Mouse (Mus musculus) midbrain, embryonic 15.5 days (tissue): ENCODE measurements around the gene Pla2g12a. TPM values are rescaled to one million over a fixed set of nuclear protein-coding genes. Genes with fewer than 3 reads are reported as not detected.

Source experiments
- ATAC-seq: fragments of 200-750 bp; cut with Nextera tagmentation; replicated peaks from 2 replicates; pipeline ENCODE4 v1.8.0; 2017; ENCODE audit warnings: moderate TSS enrichment
- H3K27ac ChIP-seq: fragments of 300-500 bp; sonication (generic); 2 replicates; pipeline ENCODE4 v1.5.1; 2015; ENCODE audit warnings: mild to moderate bottlenecking, inconsistent platforms
- H3K27me3 ChIP-seq: fragments of 300-500 bp; sonication (generic); replicated peaks from 2 replicates; pipeline ENCODE4 v1.6.1; 2015; ENCODE audit warnings: inconsistent platforms
- H3K36me3 ChIP-seq: fragments of 300-500 bp; sonication (generic); replicated peaks from 2 replicates; pipeline ENCODE4 v1.6.1; 2015; ENCODE audit warnings: inconsistent platforms
- H3K4me1 ChIP-seq: fragments of 300-500 bp; sonication (generic); 2 replicates; pipeline ENCODE4 v1.6.1; 2015; ENCODE audit warnings: inconsistent platforms
- H3K4me2 ChIP-seq: fragments of 300-500 bp; sonication (generic); 2 replicates; pipeline ENCODE4 v1.6.1; 2015; ENCODE audit warnings: inconsistent platforms, mild to moderate bottlenecking, moderate library complexity
- H3K4me3 ChIP-seq: fragments of 300-500 bp; sonication (generic); 2 replicates; pipeline ENCODE4 v1.5.1; 2015; ENCODE audit warnings: mild to moderate bottlenecking, inconsistent platforms
- H3K9ac ChIP-seq: fragments of 300-500 bp; sonication (generic); 2 replicates; pipeline ENCODE4 v1.6.1; 2015; ENCODE audit warnings: mild to moderate bottlenecking, inconsistent platforms
- H3K9me3 ChIP-seq: fragments of 300-500 bp; sonication (generic); 2 replicates; pipeline ENCODE4 v1.6.1; 2016; ENCODE audit warnings: inconsistent platforms
- WGBS: fragments of 180-500 bp; shearing (Covaris S2); methylation state at CpG from one replicate; pipeline ENCODE4 v1.1.7; 2015; ENCODE audit warnings: mixed read lengths; 5-methylcytosine and 5-hydroxymethylcytosine counted together
- polyA plus RNA-seq: library from polyadenylated mRNA; unstranded; fragments of >200 nt; fragmentation: Nextera tagmentation; extraction: Ambion mirVana; gene quantifications from 2 replicates; pipeline ENCODE4 v1.2.1, GENCODE M21; 2015

Pla2g12a gene
- polyA plus RNA-seq, 1 experiment from 2014 or later: 37.4 TPM

DNA sequence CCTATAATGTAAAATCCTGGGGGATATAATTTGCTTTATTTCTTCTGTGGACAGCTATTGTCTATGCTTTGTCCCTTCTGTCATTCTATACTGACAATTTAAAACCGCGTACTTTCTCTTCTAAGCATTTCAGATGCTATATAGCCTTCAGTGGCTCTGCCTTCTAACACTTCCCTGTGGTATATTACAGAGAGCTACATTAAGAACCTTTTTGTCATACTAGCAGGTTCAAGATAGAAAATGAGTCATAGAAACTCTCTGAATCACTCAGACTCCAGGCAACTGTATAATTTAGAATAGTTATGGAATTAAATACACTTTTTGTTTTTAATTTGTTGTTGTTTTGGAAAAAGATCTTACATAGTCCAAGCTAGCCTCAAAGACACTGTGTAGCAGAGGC is 62.4 kb downstream of the Pla2g12a start:
- no peaks in the 10 kb centered on the region for H3K27me3 ChIP-seq
- no peak overlapping the region for H3K4me3 ChIP-seq
- H3K9ac ChIP-seq: no peak overlapping the region
- ATAC-seq: no peak
- no peaks in the 10 kb centered on the region for H3K36me3 ChIP-seq
- no peaks in the 10 kb centered on the region for H3K9me3 ChIP-seq
- 86% methylated on average over 2 of the region's 2 CpGs for WGBS
- H3K4me2 ChIP-seq: no peak overlapping the region
- H3K27ac ChIP-seq: no peak overlapping the region
- no peaks in the 10 kb centered on the region for H3K4me1 ChIP-seq

DNA sequence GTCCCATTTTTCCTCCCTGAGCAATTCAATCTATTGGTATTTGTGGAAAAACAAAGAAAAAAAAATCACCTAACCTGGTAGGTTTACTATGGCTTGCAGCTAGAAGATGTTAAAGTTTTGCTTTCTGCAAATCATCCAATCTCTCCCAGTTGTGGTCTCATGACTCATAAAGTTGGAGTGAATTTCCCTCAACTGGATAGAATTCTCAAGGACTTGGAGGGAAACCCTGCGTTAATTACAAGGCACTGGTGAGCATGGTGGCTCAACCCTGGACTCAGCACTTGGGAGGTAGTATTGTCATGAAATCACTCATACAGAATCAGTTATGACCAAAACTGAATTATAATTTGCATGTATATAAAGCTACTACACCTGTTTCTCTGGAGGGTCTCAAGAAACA is 62.9 kb downstream of the Pla2g12a start:
- no peak overlapping the region for H3K27ac ChIP-seq
- no peak overlapping the region for H3K4me3 ChIP-seq
- H3K4me1 ChIP-seq: no peaks in the 10 kb centered on the region
- H3K36me3 ChIP-seq: no peaks in the 10 kb centered on the region
- no peak overlapping the region for H3K4me2 ChIP-seq
- ATAC-seq: no peak
- no peak overlapping the region for H3K9ac ChIP-seq
- H3K9me3 ChIP-seq: no peaks in the 10 kb centered on the region
- WGBS: 95% methylated on average over 1 of the region's 1 CpGs
- H3K27me3 ChIP-seq: no peaks in the 10 kb centered on the region

- H3K9me3 ChIP-seq: no peaks in the 10 kb centered on the region
- no peaks in the 10 kb centered on the region for H3K36me3 ChIP-seq
- ATAC-seq: no peak
- no peak overlapping the region for H3K27ac ChIP-seq
- 84% methylated on average over 4 of the region's 4 CpGs for WGBS
- H3K27me3 ChIP-seq: no peaks in the 10 kb centered on the region
- no peak overlapping the region for H3K9ac ChIP-seq
- no peaks in the 10 kb centered on the region for H3K4me1 ChIP-seq
- no peak overlapping the region for H3K4me3 ChIP-seq
- no peak overlapping the region for H3K4me2 ChIP-seq
Observed at GRCm38 (mm10) chr3:129943813-129944212, 65.4 kb downstream of the Pla2g12a start.

Other genes starting within 250 kb of the Pla2g12a start
- gene Egf, start 123.3 kb upstream of the Pla2g12a start, polyA plus RNA-seq: 2.2 and 3.2 TPM in 2 replicates
- not detected in 2 replicates for gene Lrit3, start 74.6 kb upstream of the Pla2g12a start, polyA plus RNA-seq
- gene Rrh, start 56.0 kb upstream of the Pla2g12a start, polyA plus RNA-seq: 0.17 and 0.21 TPM in 2 replicates
- gene Gar1, start 47.2 kb upstream of the Pla2g12a start, polyA plus RNA-seq: 41.6 and 46.0 TPM in 2 replicates
- gene Cfi, start 42.7 kb upstream of the Pla2g12a start, polyA plus RNA-seq: 0.49 and 0.50 TPM in 2 replicates
- 20.1 and 22.1 TPM in 2 replicates for gene Casp6, start 22.8 kb downstream of the Pla2g12a start, polyA plus RNA-seq
- 3.9 and 6.3 TPM in 2 replicates for gene Mcub, start 91.6 kb downstream of the Pla2g12a start, polyA plus RNA-seq
- gene Sec24b, start 182.9 kb downstream of the Pla2g12a start, polyA plus RNA-seq: 34.7 and 34.9 TPM in 2 replicates